Mouse (Mus musculus): Measurements from ENCODE around the gene Sgpl1.

DNA sequence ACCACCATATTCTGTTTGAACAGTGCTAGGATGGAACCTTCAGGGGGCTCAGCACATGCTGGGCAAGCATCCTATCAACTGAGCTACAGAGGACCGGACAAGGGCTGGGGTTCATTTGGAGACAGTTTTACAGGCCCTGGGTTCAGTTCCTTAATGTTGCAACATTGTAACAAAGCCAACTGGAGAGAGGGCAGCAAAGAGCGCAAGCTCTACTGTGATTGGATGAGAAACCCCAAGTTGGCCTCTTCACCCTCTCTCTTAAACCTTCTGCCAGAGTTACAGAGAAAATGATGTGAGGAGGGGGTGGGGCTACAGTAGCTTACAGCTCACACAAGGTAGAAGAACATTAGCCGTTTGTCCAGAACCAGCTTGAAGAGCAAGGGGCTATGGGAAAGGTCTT, 39.5 kb upstream of the Sgpl1 start:
- TF ChIP-seq CTCF (IDR thresholded peaks at IDR 0.05; ENCODE audit: control insufficient read depth, insufficient read depth, insufficient replicate concordance, low read depth, low read length) (no peak), POLR2A (IDR thresholded peaks at IDR 0.05; ENCODE audit: control insufficient read depth, low read depth, low read length) (no peak)

Data from testis, adult 2 months (tissue).